In the genomic region with DNA sequence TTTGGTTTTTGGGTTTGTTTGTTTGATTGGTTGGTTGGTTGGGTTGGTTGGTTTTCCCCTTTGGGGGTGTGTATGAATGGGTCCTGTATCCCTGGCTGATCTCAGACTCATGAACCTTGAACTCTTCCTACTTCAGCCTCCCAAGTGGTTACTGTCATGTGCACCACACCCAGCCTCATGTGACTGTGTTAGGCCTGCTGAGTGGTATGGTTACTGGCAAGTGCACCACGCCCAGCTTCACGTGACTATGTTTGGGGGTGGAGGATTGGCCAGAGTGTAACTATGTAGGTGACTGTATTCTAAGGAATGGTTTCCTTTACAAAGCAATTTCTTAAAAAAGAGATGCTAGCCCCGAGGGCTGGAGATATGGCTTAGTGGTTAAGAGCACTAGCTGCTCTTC, we compare ENCODE assay signal across 15 mouse cellular contexts. TPM values are rescaled to one million over a fixed set of nuclear protein-coding genes. Genes with fewer than 3 reads are reported as not detected.
DNase-seq lines count a peak whose midpoint lies in the region; ATAC-seq and TF ChIP-seq lines count a peak whose summit lies in the region.
"Had no signal": no experiment of that assay in that cellular context is flagged by ENCODE, and none has a peak within 500 bp of the region (broad histone marks: within the 10 kb centered on the region; RNA-seq: fewer than 3 reads in every experiment).

No protein-coding gene starts in this region.

- TF ChIP-seq EP300 in lung, postnatal 0 days (IDR thresholded peaks at IDR 0.05) = no peak
- no peak for TF ChIP-seq EP300 in liver, embryonic 14.5 days (IDR thresholded peaks at IDR 0.05; ENCODE audit: low read depth)

- H3K27me3 ChIP-seq in lung, postnatal 0 days (replicated peaks; ENCODE audit: insufficient read depth, low read length) = no peaks in the 10 kb centered on the region
- no peaks in the 10 kb centered on the region for H3K27me3 ChIP-seq in liver, embryonic 14.5 days (ENCODE audit: control insufficient read depth, insufficient read depth, low read length)
- no peaks in the 10 kb centered on the region for H3K27me3 ChIP-seq in forebrain, embryonic 12.5 days
- no peaks in the 10 kb centered on the region for H3K27me3 ChIP-seq in midbrain, embryonic 14.5 days (ENCODE audit: control insufficient read depth, insufficient read depth, low read length)
- H3K27me3 ChIP-seq: neural tube, embryonic 15.5 days had no signal

- DNase-seq in lung, postnatal 0 days (ENCODE audit: low spot score) = no peak
- no peak for DNase-seq in lung, postnatal 25 days (ENCODE audit: low spot score)
- peak; percentile 28 to 58 (median 33) for DNase-seq in liver, embryonic 14.5 days (ENCODE audit: low read depth in 3 of 3, low spot score in 3 of 3)
- peak; percentile 55 to 56 for DNase-seq in spleen, postnatal 36 days (ENCODE audit: low spot score in 2 of 2)
- DNase-seq in kidney, adult 18-20 months = no peak
- no peak for DNase-seq in midbrain, embryonic 14.5 days
- DNase-seq: gastrocnemius, postnatal 25 days; heart, postnatal 36 days; layer of hippocampus, adult 9-11 months; right cerebral cortex, postnatal 4 days had no signal

- no peak overlapping the region for H3K4me2 ChIP-seq in lung, postnatal 0 days (replicated peaks; ENCODE audit: low read depth, low read length)
- H3K4me2 ChIP-seq in liver, embryonic 14.5 days (ENCODE audit: low read depth) = no peak overlapping the region
- H3K4me2 ChIP-seq in forebrain, embryonic 12.5 days = no peak overlapping the region
- H3K4me2 ChIP-seq in midbrain, embryonic 14.5 days (ENCODE audit: low read length) = no peak overlapping the region
- H3K4me2 ChIP-seq: midbrain, embryonic 11.5 days; neural tube, embryonic 15.5 days had no signal

- H3K4me1 ChIP-seq in lung, postnatal 0 days (ENCODE audit: insufficient read depth, low read depth, low read length) = no peaks in the 10 kb centered on the region; the same call in 1 of the 2 replicates
- peaks cover 39% of the 10 kb centered on the region for H3K4me1 ChIP-seq in bone marrow macrophage, adult 2 months (ENCODE audit: control insufficient read depth, insufficient read depth, low read length)
- peaks cover 9% of the 10 kb centered on the region in 2 experiments for H3K4me1 ChIP-seq in liver, embryonic 14.5 days (replicated peaks; ENCODE audit: control insufficient read depth in 2 of 2, insufficient read depth in 2 of 2, low read length in 1 of 2)
- no peaks in the 10 kb centered on the region for H3K4me1 ChIP-seq in forebrain, embryonic 12.5 days
- no peaks in the 10 kb centered on the region for H3K4me1 ChIP-seq in midbrain, embryonic 14.5 days (ENCODE audit: control insufficient read depth, insufficient read depth, low read length)
- H3K4me1 ChIP-seq: neural tube, embryonic 15.5 days had no signal

- no peak for TF ChIP-seq CTCF in lung, postnatal 0 days (IDR thresholded peaks at IDR 0.05)
- no peak for TF ChIP-seq CTCF in bone marrow macrophage, adult 2 months (IDR thresholded peaks at IDR 0.05; ENCODE audit: low read depth, low read length)
- no peak for TF ChIP-seq CTCF in liver, embryonic 14.5 days (IDR thresholded peaks at IDR 0.05; ENCODE audit: low read depth)

- H3K27ac ChIP-seq in lung, postnatal 0 days (ENCODE audit: low read length) = no peak overlapping the region
- H3K27ac ChIP-seq in bone marrow macrophage, adult 2 months (ENCODE audit: insufficient read depth, low read depth, low read length) = peak overlapping the region; percentile 20; the same call in 1 of the 2 replicates
- no peak overlapping the region for H3K27ac ChIP-seq in liver, embryonic 14.5 days
- no peak overlapping the region for H3K27ac ChIP-seq in forebrain, embryonic 12.5 days
- H3K27ac ChIP-seq in midbrain, embryonic 14.5 days (replicated peaks; ENCODE audit: low read depth, low read length) = no peak overlapping the region
- H3K27ac ChIP-seq: neural tube, embryonic 15.5 days had no signal

- H3K36me3 ChIP-seq in lung, postnatal 0 days (ENCODE audit: insufficient read depth, low read length) = no peaks in the 10 kb centered on the region
- no peaks in the 10 kb centered on the region for H3K36me3 ChIP-seq in liver, embryonic 14.5 days (replicated peaks; ENCODE audit: control insufficient read depth, insufficient read depth, low read depth)
- no peaks in the 10 kb centered on the region for H3K36me3 ChIP-seq in forebrain, embryonic 12.5 days (replicated peaks)
- no peaks in the 10 kb centered on the region for H3K36me3 ChIP-seq in midbrain, embryonic 14.5 days (ENCODE audit: control insufficient read depth, insufficient read depth, low read length)
- H3K36me3 ChIP-seq: neural tube, embryonic 15.5 days had no signal

- H3K9ac ChIP-seq in lung, postnatal 0 days (replicated peaks; ENCODE audit: low read depth) = no peak overlapping the region
- H3K9ac ChIP-seq in liver, embryonic 14.5 days (replicated peaks) = no peak overlapping the region
- no peak overlapping the region for H3K9ac ChIP-seq in forebrain, embryonic 12.5 days
- H3K9ac ChIP-seq in midbrain, embryonic 14.5 days (replicated peaks; ENCODE audit: low read length) = no peak overlapping the region
- H3K9ac ChIP-seq: neural tube, embryonic 15.5 days had no signal

- no peak for TF ChIP-seq POLR2A in bone marrow macrophage, adult 2 months (IDR thresholded peaks at IDR 0.05; ENCODE audit: borderline replicate concordance, low read depth, low read length)

- no peaks in the 10 kb centered on the region for H3K9me3 ChIP-seq in lung, postnatal 0 days (ENCODE audit: low read length)
- no peaks in the 10 kb centered on the region for H3K9me3 ChIP-seq in liver, embryonic 14.5 days (ENCODE audit: control insufficient read depth, low read length)
- no peaks in the 10 kb centered on the region for H3K9me3 ChIP-seq in forebrain, embryonic 12.5 days
- H3K9me3 ChIP-seq in midbrain, embryonic 14.5 days (ENCODE audit: control insufficient read depth, low read length) = no peaks in the 10 kb centered on the region
- H3K9me3 ChIP-seq: neural tube, embryonic 15.5 days had no signal

- 69% methylated on average over 3 of the region's 3 CpGs for WGBS in lung, postnatal 0 days
- WGBS in liver, embryonic 14.5 days (ENCODE audit: insufficient replicate concordance) = 49% methylated on average over 3 of the region's 3 CpGs
- WGBS in forebrain, embryonic 12.5 days = 87% methylated on average over 3 of the region's 3 CpGs
- WGBS in midbrain, embryonic 14.5 days = 94% methylated on average over 3 of the region's 3 CpGs

- no peak overlapping the region for H3K4me3 ChIP-seq in lung, postnatal 0 days (ENCODE audit: low read depth, low read length)
- H3K4me3 ChIP-seq in bone marrow macrophage, adult 2 months (ENCODE audit: insufficient read depth, low read length) = no peak overlapping the region
- H3K4me3 ChIP-seq in liver, embryonic 14.5 days (ENCODE audit: insufficient read depth in 1 of 2, low read depth in 2 of 2, low read length in 2 of 2) = no peak overlapping the region
- H3K4me3 ChIP-seq in forebrain, embryonic 12.5 days (replicated peaks) = no peak overlapping the region
- H3K4me3 ChIP-seq in midbrain, embryonic 14.5 days (replicated peaks; ENCODE audit: low read depth, low read length) = no peak overlapping the region
- H3K4me3 ChIP-seq: neural tube, embryonic 15.5 days had no signal

- ATAC-seq in lung, postnatal 0 days = peak; percentile 54; the same call in 1 of the 2 replicates
- ATAC-seq in liver, embryonic 14.5 days (ENCODE audit: insufficient read depth) = peak; percentile 94
- ATAC-seq in forebrain, embryonic 12.5 days (ENCODE audit: low FRiP score) = no peak
- no peak for ATAC-seq in midbrain, embryonic 14.5 days (ENCODE audit: low FRiP score, low TSS enrichment)

RNA-seq across cellular contexts. Expression of a gene that starts 16.9 kb away (rescaled TPM):
- 9.4 and 10.0 TPM in 2 replicates for polyA plus RNA-seq in lung, postnatal 0 days (2015; fragmentation: Nextera tagmentation; extraction: Ambion mirVana)
- polyA plus RNA-seq in bone marrow macrophage, adult 2 months (2012; ENCODE audit: insufficient read depth, insufficient read length, missing spikeins) = 44.1 and 45.3 TPM in 2 replicates
- polyA plus RNA-seq in liver, embryonic 14.5 days (2012; rRNA removed) = 5.6 and 7.0 TPM in 2 replicates
- polyA plus RNA-seq in liver, embryonic 14.5 days (2014; fragmentation: Nextera tagmentation; extraction: Ambion mirVana) = 17.1 and 19.2 TPM in 2 replicates
- 3.7 and 4.3 TPM in 2 replicates for polyA plus RNA-seq in forebrain, embryonic 12.5 days (2016; fragmentation: Nextera tagmentation; extraction: Ambion mirVana)
- polyA plus RNA-seq in midbrain, embryonic 14.5 days (2014; fragmentation: Nextera tagmentation; extraction: Ambion mirVana) = 1.5 and 2.6 TPM in 2 replicates

RNA-seq across cellular contexts. Expression of a gene that starts 53.2 kb away (rescaled TPM):
- 1.3 and 1.5 TPM in 2 replicates for polyA plus RNA-seq in lung, postnatal 0 days (2015; fragmentation: Nextera tagmentation; extraction: Ambion mirVana)
- not detected in 2 replicates for polyA plus RNA-seq in bone marrow macrophage, adult 2 months (2012; ENCODE audit: insufficient read depth, insufficient read length, missing spikeins)
- 0.06 TPM in 1 of 2 replicates, not detected in the other for polyA plus RNA-seq in liver, embryonic 14.5 days (2012; rRNA removed)
- not detected in 2 replicates for polyA plus RNA-seq in liver, embryonic 14.5 days (2014; fragmentation: Nextera tagmentation; extraction: Ambion mirVana)
- not detected in 2 replicates for polyA plus RNA-seq in forebrain, embryonic 12.5 days (2016; fragmentation: Nextera tagmentation; extraction: Ambion mirVana)
- 0.29 TPM in 1 of 2 replicates, not detected in the other for polyA plus RNA-seq in midbrain, embryonic 14.5 days (2014; fragmentation: Nextera tagmentation; extraction: Ambion mirVana)
- polyA plus RNA-seq: cortical plate, adult 2 months had no signal

Comparison
In these comparisons a context has a peak if more than half of its experiments do, and no peak if none do; other contexts are left out.
1. ATAC-seq: peak in lung, postnatal 0 days (single experiment) and liver, embryonic 14.5 days (single experiment); none in forebrain, embryonic 12.5 days (single experiment) and midbrain, embryonic 14.5 days (single experiment).
2. DNase-seq: peak in liver, embryonic 14.5 days (3 of 3) and spleen, postnatal 36 days (2 of 2); none in lung, postnatal 0 days (single experiment), lung, postnatal 25 days (single experiment), kidney, adult 18-20 months (single experiment) and midbrain, embryonic 14.5 days (single experiment).